Mouse (Mus musculus): Measurements from ENCODE around the gene Ust. TPM values are rescaled to one million over a fixed set of nuclear protein-coding genes. Genes with fewer than 3 reads are reported as not detected.

The Ust gene
- total and polyA plus RNA-seq, 3 experiments = not detected

DNA sequence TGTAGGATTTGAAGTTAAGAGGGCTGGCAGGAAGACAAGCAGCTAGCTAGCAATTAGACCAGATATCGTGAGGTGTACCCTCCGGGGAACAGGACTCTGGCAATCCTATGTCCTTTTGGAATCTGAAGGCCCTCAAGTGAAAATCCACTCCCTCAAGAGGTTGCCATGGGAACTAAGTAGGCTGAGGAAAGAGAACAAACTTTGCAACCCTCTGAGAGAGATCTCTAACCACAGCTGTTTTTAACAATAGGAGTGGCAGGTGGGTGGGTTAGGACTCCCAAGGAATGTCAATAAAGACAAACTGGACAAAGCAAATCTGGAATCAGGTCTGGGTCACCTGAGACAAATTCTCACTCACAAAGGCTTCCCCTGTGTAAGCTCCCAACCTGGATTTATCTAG, 221.4 kb downstream of the Ust start:
- Histone ChIP-seq H3K4me3 (replicated peaks in 1 of 3; ENCODE audit: low read depth in 2 of 3, low read length in 2 of 3, poor library complexity in 1 of 3) (no peak overlapping the region), H3K9ac (ENCODE audit: insufficient read depth, low read depth) (no peak overlapping the region), H3K9me3 (replicated peaks; ENCODE audit: low read length) (no peaks in the 10 kb centered on the region), H3K27me3 (replicated peaks) (no peaks in the 10 kb centered on the region), H3K4me2 (ENCODE audit: insufficient read depth, low read depth, poor library complexity, severe bottlenecking) (no peak overlapping the region), H3K36me3 (replicated peaks in 1 of 2; ENCODE audit: control insufficient read depth in 1 of 2, insufficient read depth in 1 of 2, low read length in 1 of 2) (no peaks in the 10 kb centered on the region), H3K4me1 (ENCODE audit: control insufficient read depth in 1 of 2, insufficient read depth in 2 of 2) (peaks cover 3 to 4% of the 10 kb centered on the region in 2 experiments; a peak in 2 of 4 replicates), H3K79me2 (replicated peaks; ENCODE audit: control insufficient read depth, extremely low read depth, insufficient read depth, poor library complexity, severe bottlenecking) (no peaks in the 10 kb centered on the region), H3K27ac (ENCODE audit: insufficient read depth, low read depth) (no peak overlapping the region)
- dilution Hi-C loops (cut with MboI; ENCODE audit: extremely low pct_ligation_motif_present, extremely low pct_unique_long_range_greater_than_20kb, low sequenced_read_pairs) = no loop called here
- in situ Hi-C loops (cut with MboI; ENCODE audit: low pct_ligation_motif_present, low pct_unique_long_range_greater_than_20kb, low sequenced_read_pairs) = no loop called here
- no peak for TF ChIP-seq ZC3H11A (IDR thresholded peaks at IDR 0.05; ENCODE audit: low read depth, low read length)
- no peak for TF ChIP-seq JUND (conservative IDR thresholded peaks at IDR 0.05; ENCODE audit: low read depth, low read length)
- no peak for DNase-seq (ENCODE audit: extremely low read depth)

GRCm38 (mm10) chr10:8290661-8291060, 228.0 kb downstream of the Ust start:
- DNase-seq (ENCODE audit: extremely low read depth) = no peak
- Histone ChIP-seq H3K9ac (ENCODE audit: insufficient read depth, low read depth) (no peak overlapping the region), H3K4me3 (replicated peaks in 1 of 3; ENCODE audit: low read depth in 2 of 3, low read length in 2 of 3, poor library complexity in 1 of 3) (no peak overlapping the region), H3K4me2 (ENCODE audit: insufficient read depth, low read depth, poor library complexity, severe bottlenecking) (no peak overlapping the region), H3K27ac (ENCODE audit: insufficient read depth, low read depth) (no peak overlapping the region), H3K79me2 (replicated peaks; ENCODE audit: control insufficient read depth, extremely low read depth, insufficient read depth, poor library complexity, severe bottlenecking) (no peaks in the 10 kb centered on the region), H3K9me3 (replicated peaks; ENCODE audit: low read length) (peaks cover 22% of the 10 kb centered on the region), H3K36me3 (replicated peaks in 1 of 2; ENCODE audit: control insufficient read depth in 1 of 2, insufficient read depth in 1 of 2, low read length in 1 of 2) (no peaks in the 10 kb centered on the region), H3K4me1 (ENCODE audit: control insufficient read depth in 1 of 2, insufficient read depth in 2 of 2) (peaks cover 7 to 15% of the 10 kb centered on the region in 2 experiments), H3K27me3 (replicated peaks) (no peaks in the 10 kb centered on the region)
- dilution Hi-C loops (cut with MboI; ENCODE audit: extremely low pct_ligation_motif_present, extremely low pct_unique_long_range_greater_than_20kb, low sequenced_read_pairs) = no loop called here
- TF ChIP-seq SIN3A (IDR thresholded peaks at IDR 0.05; ENCODE audit: low read length) (no peak), MAX (IDR thresholded peaks at IDR 0.05; ENCODE audit: low read length) (no peak), GABPA (IDR thresholded peaks at IDR 0.05; ENCODE audit: insufficient replicate concordance, low read depth, low read length) (no peak), IRF4 (IDR thresholded peaks at IDR 0.05; ENCODE audit: low read depth, low read length) (no peak), MAZ (IDR thresholded peaks at IDR 0.05; ENCODE audit: low read depth, low read length) (no peak), RCOR1 (conservative IDR thresholded peaks at IDR 0.05; ENCODE audit: low read depth, low read length) (no peak), RAD21 (IDR thresholded peaks at IDR 0.05; ENCODE audit: low read depth, low read length) (no peak), TCF12 (IDR thresholded peaks at IDR 0.05; ENCODE audit: low read depth, low read length) (no peak), MAFK (IDR thresholded peaks at IDR 0.05; ENCODE audit: insufficient replicate concordance, low read length) (no peak), EP300 (IDR thresholded peaks at IDR 0.05; ENCODE audit: low read length) (no peak), MYC (IDR thresholded peaks at IDR 0.05; ENCODE audit: low read depth, low read length) (no peak), ELF1 (IDR thresholded peaks at IDR 0.05; ENCODE audit: low read depth, low read length) (no peak), PAX5 (IDR thresholded peaks at IDR 0.05; ENCODE audit: low read length) (no peak), NRF1 (IDR thresholded peaks at IDR 0.05; ENCODE audit: low read depth, low read length) (no peak), ZC3H11A (IDR thresholded peaks at IDR 0.05; ENCODE audit: low read depth, low read length) (no peak), ZNF384 (IDR thresholded peaks at IDR 0.05; ENCODE audit: low read depth, low read length) (no peak), ETS1 (conservative IDR thresholded peaks at IDR 0.05; ENCODE audit: low read depth, low read length) (no peak), CHD2 (IDR thresholded peaks at IDR 0.05; ENCODE audit: low read length) (no peak), USF1 (IDR thresholded peaks at IDR 0.05; ENCODE audit: low read depth, low read length) (no peak)
- in situ Hi-C loops (cut with MboI; ENCODE audit: low pct_ligation_motif_present, low pct_unique_long_range_greater_than_20kb, low sequenced_read_pairs) = no loop called here

Data from CH12.LX (cell line).